Mouse (Mus musculus) stomach, embryonic 14.5 days (tissue): ENCODE results near the gene Drc3. TPM values are rescaled to one million over a fixed set of nuclear protein-coding genes. Genes with fewer than 3 reads are reported as not detected.

Experiments
- ATAC-seq: fragments of 200-750 bp; cut with Nextera tagmentation; 2 replicates; pipeline ENCODE4 v1.8.0; 2017; ENCODE audit warnings: low read depth, moderate TSS enrichment; ENCODE audit not compliant: insufficient number of reproducible peaks, insufficient read depth, low FRiP score
- H3K27ac ChIP-seq: fragments of 300-500 bp; sonication (generic); 2 replicates; pipeline ENCODE4 v1.5.1; 2014; ENCODE audit warnings: mild to moderate bottlenecking, low read length, moderate library complexity, mixed read lengths
- H3K27me3 ChIP-seq: fragments of 300-500 bp; sonication (generic); 2 replicates; pipeline ENCODE4 v1.6.1; 2014; ENCODE audit warnings: low read length, control low read depth, mixed read lengths; ENCODE audit not compliant: control insufficient read depth, insufficient read depth
- H3K36me3 ChIP-seq: fragments of 300-500 bp; sonication (generic); 2 replicates; pipeline ENCODE4 v1.6.1; 2014; ENCODE audit warnings: mild to moderate bottlenecking, control low read depth, low read length, moderate library complexity, mixed read lengths; ENCODE audit not compliant: control insufficient read depth, insufficient read depth
- H3K4me1 ChIP-seq: fragments of 300-500 bp; sonication (generic); 2 replicates; pipeline ENCODE4 v1.6.1; 2014; ENCODE audit warnings: low read length, control low read depth, mixed read lengths; ENCODE audit not compliant: control insufficient read depth, insufficient read depth
- H3K4me2 ChIP-seq: fragments of 300-500 bp; sonication (generic); replicated peaks from 2 replicates; pipeline ENCODE4 v1.6.1; 2014; ENCODE audit warnings: low read depth, low read length, control low read depth
- H3K4me3 ChIP-seq: fragments of 300-500 bp; sonication (generic); 2 replicates; pipeline ENCODE4 v1.5.1; 2014; ENCODE audit warnings: low read depth, low read length, control low read depth
- H3K9ac ChIP-seq: fragments of 300-500 bp; sonication (generic); replicated peaks from 2 replicates; pipeline ENCODE4 v1.6.1; 2014; ENCODE audit warnings: low read depth, mild to moderate bottlenecking, control low read depth, low read length, moderate library complexity, mixed read lengths
- H3K9me3 ChIP-seq: fragments of 300-500 bp; sonication (generic); 2 replicates; pipeline ENCODE4 v1.6.1; 2016; ENCODE audit warnings: low read depth, low read length, control low read depth; ENCODE audit not compliant: control insufficient read depth
- WGBS: fragments of 180-500 bp; shearing (Covaris S2); extraction: QIAGEN DNeasy Blood & Tissue Kit; methylation state at CpG from one replicate; pipeline ENCODE4 v1.1.7; 2014; 5-methylcytosine and 5-hydroxymethylcytosine counted together
- polyA plus RNA-seq: library from polyadenylated mRNA; unstranded; fragments of >200 nt; fragmentation: Nextera tagmentation; extraction: Ambion mirVana; gene quantifications from 2 replicates; pipeline ENCODE4 v1.2.1, GENCODE M21; 2014

Drc3 gene
- 0.98 and 1.8 TPM in 2 replicates for polyA plus RNA-seq

GRCm38 (mm10) chr11:60352559-60353411, at the start of gene Drc3, which contains the start of gene Tom1l2:
Drc3 (plus strand) TSS chr11:60353329.
Tom1l2 (minus strand) TSS chr11:60352905.
- WGBS = under 1% methylated on average over 57 of the region's 57 CpGs
- peak within 1 kb of the TSS; percentile 68 for H3K9ac ChIP-seq
- H3K4me3 ChIP-seq = peak within 1 kb of the TSS; percentile 75
- no peaks in the 10 kb centered on the region for H3K27me3 ChIP-seq
- ATAC-seq = peak; percentile 100
- no peaks in the 10 kb centered on the region for H3K36me3 ChIP-seq
- H3K27ac ChIP-seq = peak within 1 kb of the TSS; percentile 44; the same call in 1 of the 2 replicates
- H3K4me1 ChIP-seq = 0 out of 2 replicates have a peak, but pooled peaks cover 8% of the 10 kb centered on the region
- H3K4me2 ChIP-seq = peak within 1 kb of the TSS; percentile 89
- H3K9me3 ChIP-seq = no peaks in the 10 kb centered on the region

- no peaks in the 10 kb centered on the region for H3K9me3 ChIP-seq
- 72% methylated on average over 2 of the region's 2 CpGs for WGBS
- no peaks in the 10 kb centered on the region for H3K27me3 ChIP-seq
- peaks cover 13% of the 10 kb centered on the region; the same call in 1 of the 2 replicates for H3K4me1 ChIP-seq
- H3K9ac ChIP-seq = no peak overlapping the region
- H3K4me3 ChIP-seq = no peak overlapping the region
- no peaks in the 10 kb centered on the region for H3K36me3 ChIP-seq
- H3K27ac ChIP-seq = no peak overlapping the region
- ATAC-seq = no peak
- H3K4me2 ChIP-seq = no peak overlapping the region
Measured at GRCm38 (mm10) chr11:60303497-60303896, 49.6 kb upstream of the Drc3 start.

- 66% methylated on average over 4 of the region's 4 CpGs for WGBS
- H3K27ac ChIP-seq = no peak overlapping the region
- H3K9me3 ChIP-seq = no peaks in the 10 kb centered on the region
- H3K9ac ChIP-seq = no peak overlapping the region
- H3K4me3 ChIP-seq = no peak overlapping the region
- H3K4me1 ChIP-seq = peaks cover 24% of the 10 kb centered on the region; the same call in 1 of the 2 replicates
- no peaks in the 10 kb centered on the region for H3K36me3 ChIP-seq
- no peak for ATAC-seq
- H3K27me3 ChIP-seq = no peaks in the 10 kb centered on the region
- H3K4me2 ChIP-seq = no peak overlapping the region
Measured at GRCm38 (mm10) chr11:60305611-60306010, 47.5 kb upstream of the Drc3 start.

GRCm38 (mm10) chr11:60306834-60307233, 46.3 kb upstream of the Drc3 start:
- Histone ChIP-seq H3K4me1 (peaks cover 35% of the 10 kb centered on the region), H3K27ac (no peak overlapping the region)
- 71% methylated on average over 4 of the region's 4 CpGs for WGBS

GRCm38 (mm10) chr11:60307375-60307825, 45.7 kb upstream of the Drc3 start:
- WGBS = 60% methylated on average over 2 of the region's 2 CpGs
- Histone ChIP-seq H3K27me3 (no peaks in the 10 kb centered on the region), H3K9ac (no peak overlapping the region), H3K4me2 (no peak overlapping the region), H3K27ac (peak overlapping the region; percentile 78; the same call in 1 of the 2 replicates), H3K4me1 (peaks cover 35% of the 10 kb centered on the region), H3K4me3 (no peak overlapping the region), H3K36me3 (no peaks in the 10 kb centered on the region), H3K9me3 (no peaks in the 10 kb centered on the region)
- ATAC-seq = no peak

More at GRCm38 (mm10) chr11:60306834-60307233, 46.3 kb upstream of the Drc3 start:
- Histone ChIP-seq H3K9me3 (no peaks in the 10 kb centered on the region), H3K27me3 (no peaks in the 10 kb centered on the region), H3K9ac (no peak overlapping the region), H3K4me2 (no peak overlapping the region), H3K36me3 (no peaks in the 10 kb centered on the region), H3K4me3 (no peak overlapping the region)
- no peak for ATAC-seq

- peaks cover 38% of the 10 kb centered on the region for H3K4me1 ChIP-seq
- H3K9ac ChIP-seq = no peak overlapping the region
- H3K4me2 ChIP-seq = no peak overlapping the region
- no peak overlapping the region for H3K4me3 ChIP-seq
- ATAC-seq = no peak
- WGBS = 72% methylated on average over 2 of the region's 2 CpGs
- peak overlapping the region; percentile 78 for H3K27ac ChIP-seq
- no peaks in the 10 kb centered on the region for H3K36me3 ChIP-seq
- no peaks in the 10 kb centered on the region for H3K9me3 ChIP-seq
- H3K27me3 ChIP-seq = no peaks in the 10 kb centered on the region
Measured at GRCm38 (mm10) chr11:60308061-60308460, 45.1 kb upstream of the Drc3 start.

- peak; percentile 87 for ATAC-seq
- no peak overlapping the region for H3K4me3 ChIP-seq
- 48% methylated on average over 12 of the region's 12 CpGs for WGBS
- no peaks in the 10 kb centered on the region for H3K27me3 ChIP-seq
- H3K4me2 ChIP-seq = no peak overlapping the region
- H3K27ac ChIP-seq = peak overlapping the region; percentile 78
- H3K4me1 ChIP-seq = peaks cover 38% of the 10 kb centered on the region
- H3K36me3 ChIP-seq = no peaks in the 10 kb centered on the region
- H3K9me3 ChIP-seq = no peaks in the 10 kb centered on the region
- 0 out of 2 replicates have a peak overlapping the region, but pooled peaks have one; percentile 2 for H3K9ac ChIP-seq
Measured at GRCm38 (mm10) chr11:60308506-60309116, 44.5 kb upstream of the Drc3 start.

- Histone ChIP-seq H3K4me2 (no peak overlapping the region), H3K9ac (no peak overlapping the region), H3K36me3 (no peaks in the 10 kb centered on the region), H3K4me1 (peaks cover 38% of the 10 kb centered on the region), H3K9me3 (no peaks in the 10 kb centered on the region), H3K4me3 (no peak overlapping the region), H3K27ac (no peak overlapping the region; the same call in 1 of the 2 replicates), H3K27me3 (no peaks in the 10 kb centered on the region)
- ATAC-seq = no peak
Measured at GRCm38 (mm10) chr11:60309875-60310274, 43.3 kb upstream of the Drc3 start.
